Mouse (Mus musculus): Measurements from ENCODE around the gene Ociad1.

GRCm38 (mm10) chr5:73295016-73295415 is 2.4 kb downstream of the Ociad1 start:
- TF ChIP-seq POLR2A (IDR thresholded peaks at IDR 0.05; ENCODE audit: low read depth, low read length) (no peak), CTCF (IDR thresholded peaks at IDR 0.05; ENCODE audit: extremely low read depth, insufficient read depth, insufficient read length, insufficient replicate concordance) (no peak)
